Mouse (Mus musculus): ENCODE measurements at regions not wholly inside any gene's neighbourhood (a gene's known extent, or its start where the extent isn't known, plus 50 kb on each side); places are given as distances from the start of the nearest gene placed in this dataset.

GRCm38 (mm10) chr9:47108096-47108495 lies 109.6 kb downstream of the Gm4791 start:
- no peak overlapping the region for H3K4me2 ChIP-seq (ENCODE audit: insufficient read depth, low read depth, poor library complexity, severe bottlenecking)
- dilution Hi-C loops (cut with MboI; ENCODE audit: extremely low pct_ligation_motif_present, extremely low pct_unique_long_range_greater_than_20kb, low sequenced_read_pairs): no loop called here
- no peaks in the 10 kb centered on the region for H3K79me2 ChIP-seq (replicated peaks; ENCODE audit: control insufficient read depth, extremely low read depth, insufficient read depth, poor library complexity, severe bottlenecking)
- H3K36me3 ChIP-seq (replicated peaks in 1 of 2; ENCODE audit: control insufficient read depth in 1 of 2, insufficient read depth in 1 of 2, low read length in 1 of 2): no peaks in the 10 kb centered on the region
- no peaks in the 10 kb centered on the region for H3K4me1 ChIP-seq (ENCODE audit: control insufficient read depth in 1 of 2, insufficient read depth in 2 of 2)
- H3K4me3 ChIP-seq (replicated peaks in 1 of 3; ENCODE audit: low read depth in 2 of 3, low read length in 2 of 3, poor library complexity in 1 of 3): no peak overlapping the region
- H3K27ac ChIP-seq (ENCODE audit: insufficient read depth, low read depth): no peak overlapping the region
- in situ Hi-C loops (cut with MboI; ENCODE audit: low pct_ligation_motif_present, low pct_unique_long_range_greater_than_20kb, low sequenced_read_pairs): no loop called here
- no peak overlapping the region for H3K9ac ChIP-seq (ENCODE audit: insufficient read depth, low read depth)
- no peak for TF ChIP-seq CHD1 (IDR thresholded peaks at IDR 0.05; ENCODE audit: low read depth, low read length)
- TF ChIP-seq NRF1 (IDR thresholded peaks at IDR 0.05; ENCODE audit: low read depth, low read length): no peak
- TF ChIP-seq SIN3A (IDR thresholded peaks at IDR 0.05; ENCODE audit: low read length): no peak
- TF ChIP-seq UBTF (IDR thresholded peaks at IDR 0.05; ENCODE audit: low read depth, low read length): no peak
- no peak for TF ChIP-seq MAFK (IDR thresholded peaks at IDR 0.05; ENCODE audit: insufficient replicate concordance, low read length)
- no peak for TF ChIP-seq TCF12 (IDR thresholded peaks at IDR 0.05; ENCODE audit: low read depth, low read length)
- TF ChIP-seq CTCF (conservative IDR thresholded peaks at IDR 0.05 in 1 of 2, IDR thresholded peaks at IDR 0.05 in 1 of 2; ENCODE audit: low read depth in 2 of 2, low read length in 2 of 2): no peak
- no peak for TF ChIP-seq ZKSCAN1 (IDR thresholded peaks at IDR 0.05; ENCODE audit: borderline replicate concordance, low read depth, low read length)
- no peak for TF ChIP-seq USF1 (IDR thresholded peaks at IDR 0.05; ENCODE audit: low read depth, low read length)
- no peak for TF ChIP-seq GABPA (IDR thresholded peaks at IDR 0.05; ENCODE audit: insufficient replicate concordance, low read depth, low read length)
- TF ChIP-seq MAZ (IDR thresholded peaks at IDR 0.05; ENCODE audit: low read depth, low read length): no peak
- no peak for TF ChIP-seq ELF1 (IDR thresholded peaks at IDR 0.05; ENCODE audit: low read depth, low read length)
- TF ChIP-seq USF2 (conservative IDR thresholded peaks at IDR 0.05; ENCODE audit: low read depth, low read length): no peak
- no peak for TF ChIP-seq HCFC1 (IDR thresholded peaks at IDR 0.05; ENCODE audit: low read depth, low read length)
- no peak for TF ChIP-seq ZNF384 (IDR thresholded peaks at IDR 0.05; ENCODE audit: low read depth, low read length)
- H3K9me3 ChIP-seq (replicated peaks; ENCODE audit: low read length): peaks cover 79% of the 10 kb centered on the region
- no peaks in the 10 kb centered on the region for H3K27me3 ChIP-seq (replicated peaks)
- no peak for DNase-seq (ENCODE audit: extremely low read depth)

DNA sequence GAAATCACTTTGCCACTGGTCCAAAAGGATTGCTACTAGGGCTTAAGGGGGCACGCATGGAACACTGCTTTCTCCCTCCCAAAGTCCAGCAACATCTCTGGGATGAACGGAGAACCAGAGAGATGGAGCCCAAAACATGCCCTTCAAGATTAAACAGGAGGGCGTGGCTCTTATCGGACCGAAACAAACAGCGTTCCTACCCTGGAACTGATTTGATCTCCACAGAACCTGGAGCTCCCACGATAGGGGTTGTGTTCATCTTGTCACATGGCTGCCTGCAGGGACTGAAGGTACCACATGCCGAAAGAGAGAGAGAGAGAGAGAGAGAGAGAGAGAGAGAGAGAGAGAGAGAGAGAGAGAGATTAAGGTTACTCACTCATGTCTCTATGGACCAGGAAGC lies 120.7 kb downstream of the Gm4791 start:
- no peak overlapping the region for H3K27ac ChIP-seq (ENCODE audit: insufficient read depth, low read depth)
- no peak for DNase-seq (ENCODE audit: extremely low read depth)
- peaks cover 90% of the 10 kb centered on the region for H3K9me3 ChIP-seq (replicated peaks; ENCODE audit: low read length)
- H3K79me2 ChIP-seq (replicated peaks; ENCODE audit: control insufficient read depth, extremely low read depth, insufficient read depth, poor library complexity, severe bottlenecking): no peaks in the 10 kb centered on the region
- H3K27me3 ChIP-seq (replicated peaks): no peaks in the 10 kb centered on the region
- no peaks in the 10 kb centered on the region for H3K36me3 ChIP-seq (replicated peaks in 1 of 2; ENCODE audit: control insufficient read depth in 1 of 2, insufficient read depth in 1 of 2, low read length in 1 of 2)
- H3K4me3 ChIP-seq (replicated peaks in 1 of 3; ENCODE audit: low read depth in 2 of 3, low read length in 2 of 3, poor library complexity in 1 of 3): no peak overlapping the region
- in situ Hi-C loops (cut with MboI; ENCODE audit: low pct_ligation_motif_present, low pct_unique_long_range_greater_than_20kb, low sequenced_read_pairs): no loop called here
- no peaks in the 10 kb centered on the region for H3K4me1 ChIP-seq (ENCODE audit: control insufficient read depth in 1 of 2, insufficient read depth in 2 of 2)
- TF ChIP-seq JUN (IDR thresholded peaks at IDR 0.05; ENCODE audit: insufficient read depth, low read depth, low read length) (no peak), MAFK (IDR thresholded peaks at IDR 0.05; ENCODE audit: insufficient replicate concordance, low read length) (no peak), NELFE (IDR thresholded peaks at IDR 0.05; ENCODE audit: low read depth, low read length) (no peak), CTCF (conservative IDR thresholded peaks at IDR 0.05 in 1 of 2, IDR thresholded peaks at IDR 0.05 in 1 of 2; ENCODE audit: low read depth in 2 of 2, low read length in 2 of 2) (no peak)
- dilution Hi-C loops (cut with MboI; ENCODE audit: extremely low pct_ligation_motif_present, extremely low pct_unique_long_range_greater_than_20kb, low sequenced_read_pairs): no loop called here
- no peak overlapping the region for H3K4me2 ChIP-seq (ENCODE audit: insufficient read depth, low read depth, poor library complexity, severe bottlenecking)
- H3K9ac ChIP-seq (ENCODE audit: insufficient read depth, low read depth): no peak overlapping the region
